Mouse (Mus musculus) retina, postnatal 1 day (tissue): Measurements from ENCODE around the gene Pex5.

ENCODE experiments used
- DNase-seq: peaks from one replicate; pipeline ENCODE4 v3.0.0-alpha.2; 2012

Pex5 gene

DNA sequence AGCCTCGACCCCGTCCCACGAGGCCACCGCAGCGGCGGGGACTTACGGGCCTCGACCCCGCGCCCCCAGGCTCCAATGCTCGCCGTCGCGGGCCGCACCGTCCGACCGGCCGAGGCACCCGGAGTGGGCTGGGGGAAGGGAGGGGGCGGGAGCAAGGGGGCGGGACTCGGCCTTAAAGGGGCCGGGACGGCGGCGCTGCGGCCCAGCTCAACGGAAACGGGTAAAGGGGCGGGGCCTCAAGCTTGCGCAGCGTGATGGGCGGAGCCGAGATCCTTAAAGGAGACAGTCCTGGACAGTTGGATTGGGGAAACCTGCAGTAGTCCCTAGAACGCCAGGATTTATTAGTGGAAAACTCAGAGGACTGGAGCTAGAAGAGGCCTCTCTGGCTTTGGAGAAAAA, at the start of gene Pex5:
Gene Pex5 (minus strand): TSS at position 141 of the 399 bp plus-strand sequence.
- peak; percentile 95 for DNase-seq

DNA sequence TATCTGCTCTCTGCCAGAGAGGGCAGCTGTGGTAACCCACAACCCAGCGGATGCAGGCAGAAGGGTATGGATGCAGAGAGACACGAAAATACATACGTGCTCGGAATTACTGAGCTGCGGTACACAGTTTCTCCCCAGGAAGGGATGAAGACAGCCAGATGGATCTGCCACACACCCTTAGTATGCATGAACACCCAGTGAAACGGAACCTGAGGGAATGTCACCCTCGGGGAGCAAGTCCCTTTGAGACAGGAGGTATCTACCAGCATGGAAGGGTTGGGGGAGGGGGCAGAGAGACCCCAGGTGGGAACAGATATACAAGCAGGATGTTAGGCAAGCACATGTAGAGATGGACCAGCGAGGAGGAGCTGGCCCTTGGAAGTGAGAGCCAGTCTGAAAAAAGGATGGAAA, 49.0 kb upstream of the Pex5 start:
- DNase-seq, result peak; percentile 58

DNA sequence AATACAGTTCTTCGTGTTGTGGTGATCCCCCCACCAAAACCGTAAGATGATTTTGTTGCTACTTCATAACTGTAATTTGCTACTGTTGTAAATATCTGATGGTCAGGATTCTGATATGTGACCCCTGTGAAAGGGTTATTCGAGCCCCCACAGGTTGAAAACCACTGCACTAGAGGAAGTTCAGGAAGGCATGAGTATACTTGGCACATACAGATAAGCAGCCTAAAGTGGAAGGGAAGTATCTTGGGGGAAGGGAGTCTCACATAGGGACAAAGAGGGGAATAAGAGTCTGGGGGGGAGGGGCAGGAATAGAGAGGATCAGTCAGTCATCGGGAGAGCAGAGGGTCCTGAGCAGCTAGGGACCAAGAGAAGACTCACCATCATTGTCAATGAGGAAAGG, 44.5 kb upstream of the Pex5 start:
- no peak for DNase-seq

DNA sequence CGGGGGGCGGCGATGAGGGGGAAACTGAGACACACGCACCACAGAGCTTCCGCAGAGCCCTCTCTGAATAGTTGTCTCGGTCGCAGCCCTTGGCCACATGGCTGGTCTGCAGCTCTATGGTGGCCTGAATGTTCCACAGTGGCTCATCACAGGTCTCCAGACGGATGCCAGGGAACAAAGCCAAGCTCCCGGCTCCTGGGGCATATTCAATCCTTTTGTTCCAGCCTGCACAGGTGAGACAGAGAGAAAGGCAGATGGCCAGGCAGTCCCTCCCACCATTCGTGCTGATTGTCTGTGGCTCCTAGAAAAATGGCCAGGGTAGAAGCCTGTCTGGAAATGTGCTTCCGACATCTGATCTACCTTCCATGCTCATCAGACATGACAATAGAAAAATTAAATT, 43.6 kb upstream of the Pex5 start:
- DNase-seq, result no peak

DNA sequence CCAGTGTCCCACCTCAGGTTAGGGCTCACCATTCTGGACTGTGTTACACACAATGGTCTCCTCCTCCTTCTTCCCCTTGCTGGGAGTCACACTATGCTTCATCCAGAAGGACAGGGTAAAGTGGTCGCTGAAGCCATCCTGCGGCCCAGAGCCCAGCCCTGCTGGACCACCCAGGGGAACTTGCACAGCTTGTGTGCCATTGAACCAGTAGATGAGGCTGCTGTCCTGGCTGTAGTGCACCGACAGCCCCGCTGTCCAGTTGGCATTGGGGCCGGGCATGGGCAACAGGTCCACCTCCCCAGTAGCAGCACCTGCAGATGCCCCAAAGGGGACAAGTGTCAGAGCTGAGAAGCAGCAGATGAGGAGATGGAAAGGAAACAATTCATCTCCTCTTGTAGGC, 43.0 kb upstream of the Pex5 start:
- no peak for DNase-seq

DNA sequence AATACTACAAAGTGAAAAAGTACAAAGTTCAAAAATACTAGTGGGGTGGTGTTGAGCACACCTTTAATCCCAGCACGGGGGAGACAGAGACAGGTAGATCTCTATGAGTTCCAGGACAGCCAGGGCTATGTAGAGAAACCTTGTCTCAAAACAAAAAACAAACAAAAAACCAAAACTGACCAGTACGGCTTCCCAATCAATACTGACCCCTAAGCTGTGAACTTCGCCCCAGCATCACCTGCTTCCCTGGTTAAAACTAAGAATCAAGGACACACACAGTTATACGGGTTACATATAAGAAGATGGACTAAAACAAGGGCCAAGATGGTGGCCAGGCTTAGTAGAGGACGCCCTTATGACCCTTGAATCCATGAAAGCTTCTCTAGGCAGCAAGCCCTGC, 41.4 kb upstream of the Pex5 start:
- no peak for DNase-seq

DNA sequence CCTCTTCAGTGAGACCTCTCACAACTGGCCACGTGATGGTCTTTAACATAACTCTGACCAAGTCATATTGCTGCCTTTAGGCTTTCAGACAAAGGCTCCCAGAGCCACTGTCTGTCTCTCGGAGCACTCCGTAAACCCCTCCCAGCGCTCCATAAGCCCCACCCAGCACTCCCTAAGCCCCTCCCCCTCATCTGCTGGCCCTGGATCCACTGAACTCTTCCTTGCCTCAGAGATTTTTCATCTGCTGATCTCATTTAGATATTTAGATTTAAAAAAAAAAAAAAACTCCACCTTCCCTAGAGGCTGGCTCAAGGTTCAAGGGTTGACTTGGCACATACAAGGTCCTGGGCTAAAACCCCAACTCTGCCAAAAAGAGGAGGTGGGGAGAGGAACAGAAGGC, 38.9 kb upstream of the Pex5 start:
- peak; percentile 25 for DNase-seq

DNA sequence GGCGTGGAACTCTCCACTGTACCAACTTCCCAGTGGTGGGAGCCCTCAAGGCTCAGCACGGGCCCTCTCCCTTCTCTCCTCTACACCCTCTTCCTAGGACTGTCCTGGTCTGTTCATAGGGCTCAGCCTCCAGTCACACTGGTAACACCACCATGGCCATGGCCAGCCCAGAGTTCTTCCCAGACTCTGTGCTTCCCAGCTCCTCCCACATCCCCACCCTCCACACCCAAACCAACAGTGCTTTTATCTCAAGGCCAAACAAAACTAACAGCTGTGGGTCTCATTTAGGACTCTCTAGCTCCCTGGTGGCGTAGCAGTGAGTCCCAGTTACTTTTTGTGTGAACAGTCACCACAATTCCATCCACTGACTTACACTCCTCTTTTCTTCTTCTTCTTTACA, 37.1 kb upstream of the Pex5 start:
- no peak for DNase-seq

DNA sequence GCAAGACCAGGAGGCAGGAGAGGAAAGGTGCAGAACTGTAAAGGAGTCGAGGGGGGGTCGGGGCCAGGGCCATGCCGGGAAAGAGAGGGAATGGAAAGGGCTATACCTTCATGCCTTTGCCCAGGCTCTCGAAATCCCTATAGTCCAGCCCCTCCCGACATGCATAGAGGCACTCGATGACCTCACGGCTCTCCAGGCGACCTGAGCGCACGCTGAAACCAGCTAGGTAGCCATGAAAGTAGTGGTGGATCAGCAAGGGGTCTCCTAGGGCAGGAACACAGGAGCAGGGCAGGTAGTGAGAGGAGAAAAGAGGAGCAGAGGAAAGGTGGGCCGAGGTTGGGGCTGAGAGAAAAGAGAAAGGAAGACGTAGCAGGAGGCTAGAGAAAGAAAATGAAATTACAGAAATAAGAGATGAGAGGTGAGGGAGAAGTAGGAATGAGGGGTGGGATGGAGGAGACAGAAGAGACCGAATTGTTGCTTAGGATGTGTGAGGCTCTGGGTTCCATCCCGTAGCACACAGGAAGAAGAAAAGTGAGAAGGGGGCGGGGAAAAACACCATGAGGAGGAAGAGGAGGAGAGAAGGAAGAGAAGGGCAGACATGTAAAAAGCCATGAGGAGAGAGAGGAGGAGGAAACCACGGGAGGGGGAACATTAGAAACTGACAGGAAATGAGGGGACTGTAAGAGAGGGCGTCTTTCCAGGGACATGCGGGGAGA, 35.0 kb upstream of the Pex5 start:
- DNase-seq, result no peak

DNA sequence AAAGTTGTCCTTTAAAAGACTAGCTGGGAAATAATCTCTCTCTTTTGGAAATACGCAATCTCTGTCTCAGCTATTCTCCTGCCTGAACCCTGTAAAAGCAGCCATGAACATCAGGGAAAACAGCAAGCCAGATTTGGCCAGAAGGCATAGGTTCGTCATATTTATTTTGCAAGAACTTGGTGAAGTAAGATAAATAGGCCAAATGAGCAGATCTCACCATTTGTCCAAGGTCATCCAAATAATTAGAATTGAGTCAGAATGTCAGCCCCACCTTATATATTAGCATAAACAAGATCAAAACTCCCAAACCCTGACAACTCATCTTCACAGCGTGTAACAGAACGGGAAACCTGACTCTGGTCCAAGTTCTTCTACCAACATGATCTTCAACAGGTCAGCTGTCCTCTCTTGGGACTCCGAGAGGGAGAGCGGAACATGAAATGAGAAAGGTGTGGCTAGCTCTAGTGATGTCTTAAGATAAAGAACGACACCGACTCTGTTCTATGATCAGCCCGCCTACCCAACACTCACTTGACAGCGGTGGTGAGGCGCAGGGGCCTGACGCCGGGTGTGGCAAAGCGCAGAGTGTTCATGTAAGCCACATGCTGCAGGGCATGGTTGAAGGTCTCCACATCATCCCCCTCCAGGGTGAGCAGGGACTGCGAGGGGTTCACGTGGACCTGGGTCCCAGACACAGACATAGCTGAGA, 34.2 kb upstream of the Pex5 start:
- DNase-seq, result no peak

DNA sequence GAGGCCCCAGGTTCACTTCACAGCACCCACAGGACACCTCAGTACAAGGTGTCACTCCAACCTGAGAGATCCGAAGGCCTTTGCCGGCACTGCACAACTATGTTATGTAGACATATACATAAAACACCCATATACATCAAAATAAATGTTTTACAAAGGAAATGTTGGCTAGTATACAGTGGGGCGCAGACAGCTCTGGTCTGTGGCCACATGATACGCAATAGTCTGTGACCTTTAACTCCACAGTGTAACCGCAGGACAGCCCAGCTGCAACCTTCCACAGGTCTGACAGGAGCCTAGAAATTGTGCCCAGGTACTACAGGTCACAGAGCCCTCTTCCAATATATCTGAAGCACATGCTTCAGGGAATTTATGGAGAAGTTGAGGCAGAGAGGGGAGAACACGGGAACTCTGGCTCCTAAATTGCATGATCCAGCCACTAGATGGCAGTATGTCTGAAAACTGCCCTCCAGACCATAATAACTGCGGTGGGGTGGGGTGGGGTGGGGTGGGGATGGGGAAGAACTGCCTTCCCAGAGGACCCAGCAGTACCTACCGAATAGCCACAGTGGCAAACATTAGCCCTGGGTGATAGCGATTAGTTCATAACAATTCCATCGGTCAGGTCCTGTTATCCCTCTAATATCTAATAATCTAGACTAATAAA, 33.5 kb upstream of the Pex5 start:
- DNase-seq, result peak; percentile 27

DNA sequence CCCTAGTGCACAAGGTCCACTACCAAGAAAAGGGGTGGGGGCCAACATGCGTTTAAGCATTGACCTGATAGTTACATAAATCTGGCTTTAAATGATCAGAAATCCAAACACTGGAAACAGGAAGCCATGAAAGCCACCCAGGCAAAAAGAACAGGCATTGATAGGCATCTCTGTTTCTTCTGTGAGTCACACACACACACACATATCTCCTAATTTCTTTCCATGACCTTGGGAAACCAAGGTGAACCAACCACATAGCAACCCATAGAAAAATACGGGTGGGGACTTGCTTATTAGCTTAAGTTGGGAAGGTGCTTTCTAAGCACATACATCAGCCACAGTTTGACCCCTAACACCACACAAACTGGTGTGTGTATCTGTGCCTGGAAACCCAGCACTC, 32.5 kb upstream of the Pex5 start:
- no peak for DNase-seq

DNA sequence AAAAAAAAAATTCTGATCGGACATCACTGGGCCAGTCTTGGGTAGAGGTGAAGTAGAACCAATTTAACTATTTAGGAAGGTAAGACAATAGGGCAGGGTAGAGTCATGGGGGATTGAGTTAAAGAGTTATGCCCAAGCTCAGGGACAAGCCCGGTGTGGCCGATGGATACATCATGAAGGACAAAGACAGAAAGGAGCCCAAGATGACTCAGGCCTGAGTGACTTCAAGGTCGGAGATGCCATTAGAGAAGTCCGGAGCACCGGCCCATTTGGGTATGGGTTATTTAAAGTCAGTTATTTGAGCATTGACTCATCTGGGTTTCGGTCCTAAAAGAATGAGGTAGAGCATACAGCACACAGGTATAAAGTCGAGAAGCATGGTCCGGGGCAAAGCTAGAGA, 31.6 kb upstream of the Pex5 start:
- no peak for DNase-seq

DNA sequence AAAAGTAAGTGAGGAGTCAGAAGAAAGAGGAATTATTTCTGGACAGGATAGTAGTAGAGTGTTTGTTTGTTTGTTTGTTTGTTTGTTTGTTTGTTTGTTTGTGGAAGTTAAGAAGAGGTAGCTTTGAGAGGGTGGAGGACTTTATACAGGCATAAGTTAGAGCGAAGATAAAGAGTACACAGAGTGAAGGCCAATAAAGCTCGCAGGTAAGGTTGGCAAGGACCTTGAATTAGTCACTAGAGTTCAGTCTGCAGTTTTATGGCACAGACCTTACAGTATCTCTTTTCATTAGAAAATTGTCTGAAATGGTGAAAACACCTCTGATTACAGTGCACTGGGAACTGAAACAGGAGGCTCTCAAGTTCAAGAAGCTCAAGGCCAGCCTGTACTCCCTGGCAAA, 31.2 kb upstream of the Pex5 start:
- DNase-seq, result no peak

DNA sequence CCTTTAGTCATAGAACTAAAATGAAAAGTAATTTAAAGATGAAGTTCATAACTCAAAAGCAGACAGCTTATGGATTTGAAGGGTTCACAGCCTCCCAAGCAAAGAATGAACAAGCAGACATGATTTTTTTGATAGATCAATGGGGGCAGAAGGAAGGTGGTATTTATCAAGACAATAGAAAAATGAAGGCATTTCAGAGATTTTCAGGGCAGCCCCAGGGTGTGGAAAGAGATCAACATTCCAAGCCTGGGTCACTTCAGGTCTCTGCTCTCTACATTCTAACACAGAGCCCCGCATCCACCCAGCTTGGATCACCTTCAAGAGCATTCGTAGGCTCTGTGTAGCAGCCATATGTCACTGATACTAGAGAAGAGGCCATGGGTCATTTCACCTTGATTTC, 28.5 kb upstream of the Pex5 start:
- DNase-seq, result no peak

DNA sequence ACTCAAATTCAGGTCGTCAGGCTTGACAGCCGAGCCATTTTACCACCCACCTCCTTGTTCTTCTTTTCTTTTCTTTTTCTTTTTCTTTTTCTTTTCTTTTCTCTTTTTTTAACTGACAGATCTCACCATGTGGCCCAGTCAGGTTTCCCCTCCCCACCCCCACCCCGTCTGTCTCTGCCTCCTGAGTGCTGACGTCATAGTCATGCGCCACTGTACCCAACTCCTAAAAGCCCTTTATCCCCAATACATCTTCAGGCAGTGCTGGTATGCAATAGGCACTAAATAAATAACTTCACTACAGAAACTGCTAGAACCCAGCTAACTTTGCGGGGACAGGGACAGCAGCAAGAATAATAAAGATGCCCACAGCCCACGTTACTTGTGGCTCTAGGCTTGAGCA, 21.4 kb upstream of the Pex5 start:
- DNase-seq, result no peak

DNA sequence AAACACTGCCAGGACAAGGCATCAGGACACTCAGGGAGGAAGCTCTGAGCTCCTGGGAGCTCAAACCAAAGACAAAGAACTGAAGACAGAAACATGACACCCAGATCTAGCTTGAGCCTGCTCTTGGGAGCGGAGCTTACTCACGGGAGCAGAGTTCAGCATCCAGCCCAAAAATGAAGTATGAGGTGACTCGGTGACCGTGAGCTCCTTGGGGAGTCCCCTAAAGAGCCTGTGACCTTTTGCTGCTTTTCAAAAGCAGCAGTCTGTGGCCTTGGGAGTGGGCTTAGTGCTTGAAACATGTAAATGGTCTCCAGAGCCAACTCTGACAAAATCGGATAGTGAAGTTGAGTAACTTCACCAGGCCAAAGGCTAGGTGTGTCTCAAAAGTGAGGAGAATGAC, 20.3 kb upstream of the Pex5 start:
- no peak for DNase-seq

DNA sequence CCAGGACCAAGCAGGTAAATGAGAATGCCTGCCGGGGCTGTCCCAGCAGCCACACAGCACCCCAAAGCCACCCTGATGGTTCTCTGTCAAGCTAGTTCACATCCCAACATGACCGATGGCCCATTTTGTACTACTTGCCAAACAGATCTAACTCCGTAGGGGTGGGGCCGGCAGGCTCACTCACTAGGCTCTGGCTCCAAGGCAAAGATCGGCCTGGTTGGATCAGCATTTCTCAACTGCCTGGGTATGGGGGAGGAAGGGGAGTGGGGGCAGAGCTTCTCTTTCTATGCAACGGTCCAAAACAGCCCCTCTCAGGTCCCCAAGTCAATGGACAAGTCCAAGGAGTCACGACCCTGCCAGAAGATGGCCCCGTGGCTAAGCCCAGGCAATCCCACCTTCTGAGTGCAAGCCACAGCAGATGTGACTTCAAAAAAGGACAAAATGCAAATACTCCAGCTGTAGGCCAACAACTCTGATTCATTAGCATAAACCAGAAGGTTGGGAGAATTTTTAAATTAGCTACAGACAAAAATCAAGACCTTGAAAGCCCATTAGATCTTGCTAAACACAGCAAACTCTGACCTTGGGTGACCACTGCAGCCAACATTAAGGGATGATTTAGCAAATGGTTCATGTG, 18.9 kb upstream of the Pex5 start:
- no peak for DNase-seq

DNA sequence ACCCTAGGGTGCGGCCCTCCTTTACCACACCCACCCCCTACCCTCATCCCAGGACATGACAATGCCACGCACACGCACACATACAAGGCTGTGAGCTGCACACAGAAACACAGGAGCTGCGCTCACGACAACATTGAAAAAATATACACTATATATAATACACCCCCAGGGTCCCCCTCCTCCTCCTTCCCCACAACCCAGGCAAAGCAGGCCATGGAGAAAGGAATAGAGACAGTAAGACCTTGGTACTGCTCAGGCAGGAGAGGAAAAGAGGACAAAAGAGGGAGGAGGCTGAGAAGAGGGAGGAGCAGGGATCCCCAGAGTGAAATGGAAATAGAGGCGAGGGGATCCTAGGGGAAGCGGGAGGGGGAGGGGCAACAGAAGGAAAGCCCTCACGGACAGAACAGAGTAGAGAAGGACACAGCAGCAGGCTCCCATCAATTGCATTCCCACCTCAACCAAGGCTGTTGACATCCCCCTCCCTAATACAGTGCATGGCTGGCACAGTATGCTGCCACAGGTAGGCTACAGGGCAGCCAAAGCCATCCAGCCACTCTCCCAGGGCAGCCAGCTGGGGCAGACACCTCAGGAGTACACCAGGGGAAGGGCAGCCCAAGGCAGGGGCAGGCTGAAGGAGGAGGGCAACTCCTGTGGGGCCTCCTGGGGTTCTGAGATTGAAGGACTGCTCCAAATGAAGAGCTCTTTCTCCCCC, 16.1 kb upstream of the Pex5 start:
- DNase-seq, result no peak

DNA sequence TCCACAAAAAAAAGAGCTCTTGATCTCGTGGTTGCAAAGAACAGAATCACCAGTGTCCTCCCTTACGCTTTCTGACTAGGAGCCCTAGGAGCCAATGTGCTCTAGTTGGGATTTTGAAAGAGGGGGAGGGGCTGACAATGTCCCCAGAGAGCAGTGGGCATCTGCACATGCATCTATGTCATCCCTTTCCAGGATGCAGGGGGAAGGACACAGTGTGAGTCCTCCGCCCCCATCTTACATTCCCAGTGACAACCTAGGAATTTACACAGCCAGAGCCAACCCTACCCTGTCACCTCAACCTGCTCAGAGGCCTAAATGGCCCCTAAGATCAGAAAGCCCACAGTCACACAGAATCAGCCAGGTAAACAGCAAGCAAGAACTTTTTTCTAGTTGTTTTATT, 15.5 kb upstream of the Pex5 start:
- no peak for DNase-seq

DNA sequence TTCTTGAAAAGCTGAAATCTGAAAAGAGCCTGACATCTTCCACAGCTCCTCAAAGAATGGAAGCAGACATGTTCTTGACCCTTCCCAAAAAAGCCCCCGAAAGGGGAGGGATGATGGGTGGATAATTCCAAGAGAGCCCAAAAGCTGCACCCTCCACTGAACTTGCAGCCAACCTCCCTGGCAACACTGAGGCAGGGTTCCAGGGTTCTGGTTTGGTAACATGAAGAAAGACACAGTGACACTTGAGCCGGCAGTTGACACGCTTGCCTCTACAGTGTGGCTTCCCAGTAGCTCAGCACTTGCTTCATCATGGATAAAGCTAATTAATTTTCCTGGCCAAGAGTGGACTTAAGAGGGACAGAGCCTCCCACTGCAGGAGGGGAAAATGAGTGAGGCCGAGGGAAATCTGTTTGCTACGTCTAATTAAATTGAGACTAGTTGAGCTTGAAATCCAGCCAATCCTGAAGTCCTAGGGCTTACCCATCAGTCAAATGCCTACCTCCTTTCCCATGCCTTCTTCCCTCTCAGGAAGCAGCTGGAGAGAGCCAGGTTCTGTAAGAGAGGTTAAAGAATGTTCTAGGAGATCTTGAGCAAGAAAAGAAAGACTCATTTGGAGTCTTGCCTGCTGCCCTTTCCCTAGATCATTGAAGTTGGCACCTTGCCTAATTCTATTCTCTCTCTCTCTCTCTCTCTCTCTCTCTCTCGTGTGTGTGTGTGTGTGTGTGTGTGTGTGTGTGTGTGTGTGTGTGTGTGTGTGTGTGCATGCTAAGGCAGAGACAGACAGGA, 13.1 kb upstream of the Pex5 start:
- peak; percentile 57 for DNase-seq

DNA sequence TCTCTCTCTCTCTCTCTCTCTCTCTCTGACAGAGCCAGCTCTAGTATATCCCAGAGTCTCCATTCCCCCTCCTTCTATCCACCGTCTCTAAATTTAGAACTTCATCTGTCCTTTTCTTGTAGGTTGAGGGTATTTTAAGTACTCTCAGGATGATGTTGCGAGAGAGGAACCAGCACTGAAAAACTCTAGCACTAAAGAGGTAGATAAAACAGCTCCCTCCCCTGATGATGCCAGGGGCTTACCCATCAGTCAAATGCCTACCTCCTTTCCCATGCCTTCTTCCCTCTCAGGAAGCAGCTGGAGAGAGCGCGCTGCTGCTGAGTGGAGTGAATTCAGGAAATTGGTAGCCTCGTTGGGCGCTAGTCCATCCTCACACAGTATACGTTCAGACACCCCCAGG, 12.4 kb upstream of the Pex5 start:
- DNase-seq, result no peak
